Mouse (Mus musculus): ENCODE measurements around the gene Mrps30. TPM values are rescaled to one million over a fixed set of nuclear protein-coding genes. Genes with fewer than 3 reads are reported as not detected.
A peak's percentile ranks its signal among the peaks of the same experiment; 100 is the strongest.

Mrps30 gene
- polyA plus RNA-seq, 1 experiment from 2014 or later: 21.4 TPM

- H3K27me3 ChIP-seq (ENCODE audit: control insufficient read depth, insufficient read depth, low read length): no peaks in the 10 kb centered on the region
- WGBS: 50% methylated on average over 4 of the region's 4 CpGs
- TF ChIP-seq CTCF (IDR thresholded peaks at IDR 0.05; ENCODE audit: low read depth) (no peak), EP300 (optimal IDR thresholded peaks at IDR 0.05) (no peak)
- H3K4me1 ChIP-seq (replicated peaks; ENCODE audit: control insufficient read depth, insufficient read depth): no peaks in the 10 kb centered on the region
- H3K9me3 ChIP-seq (ENCODE audit: control insufficient read depth, low read length): no peaks in the 10 kb centered on the region
- no peak overlapping the region for H3K9ac ChIP-seq (ENCODE audit: low read length)
- ATAC-seq (ENCODE audit: low FRiP score, low TSS enrichment) (no peak), DNase-seq (ENCODE audit: low spot score) (no peak)
- H3K27ac ChIP-seq (replicated peaks): no peak overlapping the region
- H3K4me2 ChIP-seq (replicated peaks; ENCODE audit: low read depth): no peak overlapping the region
- no peak overlapping the region for H3K4me3 ChIP-seq (ENCODE audit: low read depth, low read length)
- H3K36me3 ChIP-seq (ENCODE audit: control insufficient read depth, insufficient read depth, low read length): no peaks in the 10 kb centered on the region
These were observed 14.2 kb downstream of the Mrps30 start for GRCm38 (mm10) chr13:118372871-118373270.

DNA sequence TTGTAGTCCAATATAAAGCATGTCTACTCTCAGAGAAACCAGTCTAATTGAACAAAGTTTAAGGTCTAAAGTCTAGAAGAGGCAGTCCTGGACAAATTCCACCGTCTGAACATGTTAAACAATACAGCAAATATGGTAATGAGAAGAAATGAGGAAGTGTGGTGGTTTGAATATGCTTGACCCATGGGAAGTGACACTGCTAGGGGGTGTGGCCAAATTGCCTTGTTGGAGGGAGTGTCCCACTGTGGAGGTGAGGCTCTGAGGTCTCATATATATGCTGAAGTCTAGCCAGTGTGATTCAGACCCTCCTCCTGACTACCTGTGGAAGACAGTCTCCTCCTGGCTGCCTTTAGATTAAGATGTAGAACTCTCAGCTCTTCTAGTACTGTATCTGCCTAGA, 21.3 kb downstream of the Mrps30 start:
- Histone ChIP-seq H3K9ac (ENCODE audit: low read length) (no peak overlapping the region), H3K4me3 (ENCODE audit: low read depth, low read length) (no peak overlapping the region), H3K27ac (replicated peaks) (no peak overlapping the region), H3K4me1 (replicated peaks; ENCODE audit: control insufficient read depth, insufficient read depth) (no peaks in the 10 kb centered on the region), H3K36me3 (ENCODE audit: control insufficient read depth, insufficient read depth, low read length) (no peaks in the 10 kb centered on the region), H3K9me3 (ENCODE audit: control insufficient read depth, low read length) (no peaks in the 10 kb centered on the region), H3K27me3 (ENCODE audit: control insufficient read depth, insufficient read depth, low read length) (no peaks in the 10 kb centered on the region), H3K4me2 (replicated peaks; ENCODE audit: low read depth) (no peak overlapping the region)
- DNase-seq (ENCODE audit: low spot score) (no peak), ATAC-seq (ENCODE audit: low FRiP score, low TSS enrichment) (no peak)
- WGBS: 61% methylated on average over 1 of the region's 1 CpGs
- TF ChIP-seq EP300 (optimal IDR thresholded peaks at IDR 0.05): no peak
- no peak for TF ChIP-seq CTCF (IDR thresholded peaks at IDR 0.05; ENCODE audit: low read depth)

DNA sequence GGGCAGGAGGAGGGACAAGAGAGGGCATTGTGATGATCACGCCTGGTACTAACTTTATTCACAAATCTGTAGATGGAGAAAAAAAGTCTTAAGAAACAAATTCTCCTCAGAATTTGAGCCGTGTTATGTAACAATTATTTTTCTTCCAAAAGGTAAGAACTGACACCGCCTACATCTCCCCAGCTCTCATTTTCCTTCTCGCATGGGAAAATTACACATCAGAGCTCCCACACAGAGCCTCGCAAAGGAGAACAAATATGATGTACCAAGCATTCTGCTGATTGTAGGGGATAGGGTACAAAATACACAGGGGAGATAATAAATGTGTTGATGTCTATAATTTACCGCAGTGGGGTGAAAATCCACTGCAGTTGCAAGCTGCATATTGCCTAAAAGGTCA, 23.7 kb downstream of the Mrps30 start:
- DNase-seq (ENCODE audit: low spot score) (no peak), ATAC-seq (ENCODE audit: low FRiP score, low TSS enrichment) (no peak)
- Histone ChIP-seq H3K9ac (ENCODE audit: low read length) (no peak overlapping the region), H3K9me3 (ENCODE audit: control insufficient read depth, low read length) (no peaks in the 10 kb centered on the region), H3K27me3 (ENCODE audit: control insufficient read depth, insufficient read depth, low read length) (no peaks in the 10 kb centered on the region), H3K4me2 (replicated peaks; ENCODE audit: low read depth) (no peak overlapping the region), H3K4me3 (ENCODE audit: low read depth, low read length) (no peak overlapping the region), H3K4me1 (replicated peaks; ENCODE audit: control insufficient read depth, insufficient read depth) (no peaks in the 10 kb centered on the region), H3K27ac (replicated peaks) (no peak overlapping the region), H3K36me3 (ENCODE audit: control insufficient read depth, insufficient read depth, low read length) (no peaks in the 10 kb centered on the region)
- WGBS: 82% methylated on average over 6 of the region's 6 CpGs
- TF ChIP-seq CTCF (IDR thresholded peaks at IDR 0.05; ENCODE audit: low read depth) (no peak), EP300 (optimal IDR thresholded peaks at IDR 0.05) (no peak)

GRCm38 (mm10) chr13:118350870-118351269, 36.2 kb downstream of the Mrps30 start:
- WGBS: 88% methylated on average over 10 of the region's 10 CpGs

GRCm38 (mm10) chr13:118350257-118350656, 36.8 kb downstream of the Mrps30 start:
- H3K4me2 ChIP-seq (replicated peaks; ENCODE audit: low read depth): no peak overlapping the region
- H3K9me3 ChIP-seq (ENCODE audit: control insufficient read depth, low read length): no peaks in the 10 kb centered on the region
- 16% methylated on average over 10 of the region's 10 CpGs for WGBS
- H3K9ac ChIP-seq (ENCODE audit: low read length): no peak overlapping the region
- no peak overlapping the region for H3K4me3 ChIP-seq (ENCODE audit: low read depth, low read length)
- ATAC-seq (ENCODE audit: low FRiP score, low TSS enrichment) (no peak), DNase-seq (ENCODE audit: low spot score) (no peak)
- H3K27ac ChIP-seq (replicated peaks): no peak overlapping the region
- no peaks in the 10 kb centered on the region for H3K36me3 ChIP-seq (ENCODE audit: control insufficient read depth, insufficient read depth, low read length)
- TF ChIP-seq CTCF (IDR thresholded peaks at IDR 0.05; ENCODE audit: low read depth) (peak; percentile 88), EP300 (optimal IDR thresholded peaks at IDR 0.05) (no peak)
- H3K4me1 ChIP-seq (replicated peaks; ENCODE audit: control insufficient read depth, insufficient read depth): no peaks in the 10 kb centered on the region
- H3K27me3 ChIP-seq (ENCODE audit: control insufficient read depth, insufficient read depth, low read length): no peaks in the 10 kb centered on the region

More at GRCm38 (mm10) chr13:118350870-118351269, 36.2 kb downstream of the Mrps30 start:
- TF ChIP-seq EP300 (optimal IDR thresholded peaks at IDR 0.05) (no peak), CTCF (IDR thresholded peaks at IDR 0.05; ENCODE audit: low read depth) (no peak)
- Histone ChIP-seq H3K4me3 (ENCODE audit: low read depth, low read length) (no peak overlapping the region), H3K27me3 (ENCODE audit: control insufficient read depth, insufficient read depth, low read length) (no peaks in the 10 kb centered on the region), H3K9me3 (ENCODE audit: control insufficient read depth, low read length) (no peaks in the 10 kb centered on the region), H3K4me1 (replicated peaks; ENCODE audit: control insufficient read depth, insufficient read depth) (no peaks in the 10 kb centered on the region), H3K4me2 (replicated peaks; ENCODE audit: low read depth) (no peak overlapping the region), H3K36me3 (ENCODE audit: control insufficient read depth, insufficient read depth, low read length) (no peaks in the 10 kb centered on the region), H3K9ac (ENCODE audit: low read length) (no peak overlapping the region), H3K27ac (replicated peaks) (no peak overlapping the region)
- DNase-seq (ENCODE audit: low spot score) (no peak), ATAC-seq (ENCODE audit: low FRiP score, low TSS enrichment) (no peak)

Other genes starting within 250 kb of the Mrps30 start
- 1.2 and 1.3 TPM in 2 replicates for gene B430218F22Rik, start 622 bp downstream of the Mrps30 start, polyA plus RNA-seq (2015; fragmentation: Nextera tagmentation; extraction: Ambion mirVana)